Mouse (Mus musculus) liver, postnatal 0 days (tissue): ENCODE measurements around the gene Klhl7. TPM values are rescaled to one million over a fixed set of nuclear protein-coding genes. Genes with fewer than 3 reads are reported as not detected.

Experiments
- ATAC-seq: fragments of 200-750 bp; cut with Nextera tagmentation; 2 replicates; pipeline ENCODE4 v1.8.0; 2017; ENCODE audit warnings: mild to moderate bottlenecking, moderate library complexity
- DNase-seq: peaks from one replicate; pipeline ENCODE4 v3.0.0-alpha.2; 2016
- H3K27ac ChIP-seq: fragments of 300-500 bp; sonication (generic); 2 replicates; pipeline ENCODE4 v1.5.1; 2014; ENCODE audit warnings: antibody characterized with exemption, moderate library complexity, mild to moderate bottlenecking, low read depth
- H3K27me3 ChIP-seq: fragments of 300-500 bp; sonication (generic); 2 replicates; pipeline ENCODE4 v1.6.1; 2014; ENCODE audit warnings: low read length, control low read depth, mixed read lengths; ENCODE audit not compliant: insufficient read depth
- H3K36me3 ChIP-seq: fragments of 300-500 bp; sonication (generic); replicated peaks from 2 replicates; pipeline ENCODE4 v1.6.1; 2014; ENCODE audit warnings: mild to moderate bottlenecking, control low read depth, low read length, moderate library complexity, mixed read lengths; ENCODE audit not compliant: insufficient read depth
- H3K4me1 ChIP-seq: fragments of 300-500 bp; sonication (generic); 2 replicates; pipeline ENCODE4 v1.6.1; 2014; ENCODE audit warnings: antibody characterized with exemption, mild to moderate bottlenecking, control low read depth; ENCODE audit not compliant: insufficient read depth
- H3K4me2 ChIP-seq: fragments of 300-500 bp; sonication (generic); 2 replicates; pipeline ENCODE4 v1.6.1; 2014; ENCODE audit warnings: low read depth, mild to moderate bottlenecking, low read length, moderate library complexity, mixed read lengths
- H3K4me3 ChIP-seq: fragments of 300-500 bp; sonication (generic); 2 replicates; pipeline ENCODE4 v1.5.1; 2014; ENCODE audit warnings: low read depth, low read length
- H3K9ac ChIP-seq: fragments of 300-500 bp; sonication (generic); replicated peaks from 2 replicates; pipeline ENCODE4 v1.6.1; 2014; ENCODE audit warnings: mild to moderate bottlenecking, moderate library complexity
- H3K9me3 ChIP-seq: fragments of 300-500 bp; sonication (generic); 2 replicates; pipeline ENCODE4 v1.6.1; 2016; ENCODE audit warnings: mild to moderate bottlenecking, control low read depth, low read length, mixed read lengths
- CTCF ChIP-seq: sonication (generic); IDR thresholded peaks from 2 replicates; pipeline ENCODE4 v1.5.1; 2016; ENCODE audit warnings: antibody characterized with exemption, low read depth
- EP300 ChIP-seq: IDR thresholded peaks from 2 replicates; pipeline ENCODE4 v1.6.1; 2016; ENCODE audit warnings: antibody characterized with exemption, low read depth, mild to moderate bottlenecking
- WGBS: fragments of 180-500 bp; shearing (Covaris S2); extraction: QIAGEN DNeasy Blood & Tissue Kit; methylation state at CpG from one replicate; pipeline ENCODE4 v1.1.7; 2014; ENCODE audit not compliant: insufficient replicate concordance; 5-methylcytosine and 5-hydroxymethylcytosine counted together
- polyA plus RNA-seq: library from polyadenylated mRNA; unstranded; fragments of >200 nt; fragmentation: Nextera tagmentation; extraction: Ambion mirVana; gene quantifications from 2 replicates; pipeline ENCODE4 v1.2.1, GENCODE M21; 2015

The Klhl7 gene
- polyA plus RNA-seq, 1 experiment from 2014 or later = 12.3 TPM

GRCm38 (mm10) chr5:24112116-24112903 is 11.9 kb downstream of the Klhl7 start:
- Histone ChIP-seq H3K9me3 (no peaks in the 10 kb centered on the region), H3K4me3 (no peak overlapping the region), H3K4me1 (no peaks in the 10 kb centered on the region), H3K4me2 (no peak overlapping the region), H3K36me3 (peaks cover 3% of the 10 kb centered on the region; the same call in 1 of the 2 replicates), H3K27me3 (no peaks in the 10 kb centered on the region), H3K27ac (no peak overlapping the region), H3K9ac (no peak overlapping the region)
- 89% methylated on average over 12 of the region's 12 CpGs for WGBS
- DNase-seq (no peak), ATAC-seq (no peak)
- TF ChIP-seq CTCF (no peak), EP300 (no peak)

GRCm38 (mm10) chr5:24122221-24122620 is 21.8 kb downstream of the Klhl7 start:
- Histone ChIP-seq H3K27me3 (no peaks in the 10 kb centered on the region), H3K9ac (no peak overlapping the region), H3K27ac (no peak overlapping the region), H3K4me2 (no peak overlapping the region), H3K4me1 (no peaks in the 10 kb centered on the region), H3K9me3 (no peaks in the 10 kb centered on the region), H3K4me3 (no peak overlapping the region), H3K36me3 (no peaks in the 10 kb centered on the region)
- ATAC-seq = no peak
- no peak for TF ChIP-seq CTCF
- TF ChIP-seq EP300 = no peak
- 94% methylated on average over 2 of the region's 2 CpGs for WGBS
- DNase-seq = no peak

- no peak overlapping the region for H3K27ac ChIP-seq
- 81% methylated on average over 1 of the region's 1 CpGs for WGBS
Measured at GRCm38 (mm10) chr5:24124175-24124574, 23.8 kb downstream of the Klhl7 start.

GRCm38 (mm10) chr5:24124579-24125276 is 24.3 kb downstream of the Klhl7 start:
- no peak for DNase-seq
- Histone ChIP-seq H3K4me1 (no peaks in the 10 kb centered on the region), H3K27me3 (no peaks in the 10 kb centered on the region), H3K9me3 (no peaks in the 10 kb centered on the region), H3K9ac (no peak overlapping the region), H3K27ac (no peak overlapping the region), H3K4me2 (no peak overlapping the region), H3K36me3 (no peaks in the 10 kb centered on the region), H3K4me3 (no peak overlapping the region)
- TF ChIP-seq EP300 = no peak
- TF ChIP-seq CTCF = no peak
- WGBS = 91% methylated on average over 3 of the region's 3 CpGs
- ATAC-seq = no peak

More at GRCm38 (mm10) chr5:24124175-24124574, 23.8 kb downstream of the Klhl7 start:
- no peak overlapping the region for H3K9ac ChIP-seq
- H3K36me3 ChIP-seq = no peaks in the 10 kb centered on the region
- no peak overlapping the region for H3K4me3 ChIP-seq
- no peak for DNase-seq
- H3K27me3 ChIP-seq = no peaks in the 10 kb centered on the region
- no peak overlapping the region for H3K4me2 ChIP-seq
- no peak for TF ChIP-seq CTCF
- no peak for TF ChIP-seq EP300
- no peaks in the 10 kb centered on the region for H3K9me3 ChIP-seq
- ATAC-seq = no peak
- H3K4me1 ChIP-seq = no peaks in the 10 kb centered on the region

GRCm38 (mm10) chr5:24125910-24126636 is 25.7 kb downstream of the Klhl7 start:
- no peak overlapping the region for H3K27ac ChIP-seq
- no peak overlapping the region for H3K9ac ChIP-seq
- 78% methylated on average over 1 of the region's 1 CpGs for WGBS
- no peak for ATAC-seq
- no peaks in the 10 kb centered on the region for H3K9me3 ChIP-seq
- no peak overlapping the region for H3K4me2 ChIP-seq
- TF ChIP-seq CTCF (no peak), EP300 (no peak)
- no peaks in the 10 kb centered on the region for H3K27me3 ChIP-seq
- H3K4me1 ChIP-seq = no peaks in the 10 kb centered on the region
- H3K4me3 ChIP-seq = no peak overlapping the region
- DNase-seq = no peak
- peaks cover 3% of the 10 kb centered on the region; the same call in 1 of the 2 replicates for H3K36me3 ChIP-seq

GRCm38 (mm10) chr5:24126967-24127366 is 26.6 kb downstream of the Klhl7 start:
- 84% methylated on average over 4 of the region's 4 CpGs for WGBS
- no peak overlapping the region for H3K27ac ChIP-seq
- no peak for TF ChIP-seq EP300
- TF ChIP-seq CTCF = no peak
- H3K27me3 ChIP-seq = no peaks in the 10 kb centered on the region
- H3K9me3 ChIP-seq = no peaks in the 10 kb centered on the region
- no peaks in the 10 kb centered on the region for H3K4me1 ChIP-seq
- ATAC-seq (no peak), DNase-seq (no peak)
- H3K4me2 ChIP-seq = no peak overlapping the region
- peaks cover 3% of the 10 kb centered on the region; the same call in 1 of the 2 replicates for H3K36me3 ChIP-seq
- no peak overlapping the region for H3K4me3 ChIP-seq
- no peak overlapping the region for H3K9ac ChIP-seq
